Mouse (Mus musculus) natural killer cell, adult 2 months (primary cell): ENCODE measurements around the gene Kitl.

ENCODE experiments used
- DNase-seq, 2 experiments: peaks; one replicate each; pipeline ENCODE4 v3.0.0; 2022; ENCODE audit warnings: low spot score in 2 of 2

Kitl gene

DNA sequence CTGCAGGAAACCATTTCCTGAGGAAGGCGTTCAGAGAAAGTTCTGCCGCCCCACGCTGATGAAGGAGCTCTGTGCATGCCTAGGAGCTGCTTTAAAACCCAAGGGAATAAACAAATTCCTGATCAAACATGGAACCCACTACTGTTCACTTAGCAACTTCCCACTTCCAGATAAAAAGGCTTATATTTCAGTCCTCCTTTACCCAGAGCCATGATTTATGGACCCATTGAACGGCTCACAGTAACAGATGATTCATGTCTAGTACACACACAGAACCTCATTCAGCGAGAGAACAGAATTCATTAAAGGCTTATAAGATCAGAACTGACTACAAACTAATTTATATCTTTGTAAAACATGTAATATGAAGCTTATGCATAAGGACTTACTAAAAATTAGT is 109.0 kb downstream of the Kitl start:
- no peak for DNase-seq

GRCm38 (mm10) chr10:100127837-100128743 is 112.7 kb downstream of the Kitl start:
- no peak for DNase-seq

- DNase-seq: no peak
Measured at GRCm38 (mm10) chr10:100131657-100132056, 116.2 kb downstream of the Kitl start.

GRCm38 (mm10) chr10:100132304-100132703 is 116.9 kb downstream of the Kitl start:
- DNase-seq: no peak

DNA sequence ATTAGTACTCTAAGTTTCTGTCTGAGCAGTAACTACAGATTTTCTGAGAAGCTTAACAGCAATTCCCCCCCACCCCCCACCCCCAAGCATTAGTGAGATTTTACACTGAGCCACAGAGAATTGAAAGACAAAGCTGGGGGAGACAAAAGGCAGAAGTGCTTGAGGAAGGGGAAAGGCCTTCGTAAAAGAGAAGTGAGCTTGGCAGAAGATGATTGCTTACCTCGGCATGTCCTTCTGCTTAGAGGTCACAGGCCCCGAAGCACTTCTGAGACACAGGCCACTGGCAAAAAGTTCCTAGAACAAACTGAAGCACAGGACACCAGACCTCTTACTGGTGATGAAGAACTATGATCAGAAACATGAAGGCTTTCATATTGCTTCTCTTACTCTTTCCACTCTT is 123.1 kb downstream of the Kitl start:
- DNase-seq: no peak

GRCm38 (mm10) chr10:100148123-100148522 is 132.7 kb downstream of the Kitl start:
- DNase-seq: no peak
